ENCODE assay signal across 27 mouse cellular contexts in genomic region chr16:20151991-20152390, GRCm38 (mm10). TPM values are rescaled to one million over a fixed set of nuclear protein-coding genes. Genes with fewer than 3 reads are reported as not detected.
DNase-seq lines count a peak whose midpoint lies in the region; ATAC-seq and TF ChIP-seq lines count a peak whose summit lies in the region.
"Had no signal": no experiment of that assay in that cellular context is flagged by ENCODE, and none has a peak within 500 bp of the region (broad histone marks: within the 10 kb centered on the region; RNA-seq: fewer than 3 reads in every experiment).

No protein-coding gene starts in this region.

- peaks cover 6% of the 10 kb centered on the region; the same call in 1 of the 2 replicates for H3K79me2 ChIP-seq in liver, adult 2 months (ENCODE audit: control insufficient read depth, insufficient read depth, low read length)

- no peaks in the 10 kb centered on the region for H3K27me3 ChIP-seq in kidney, adult 2 months (replicated peaks; ENCODE audit: control insufficient read depth, insufficient read depth, low read length)
- H3K27me3 ChIP-seq in kidney, embryonic 16.5 days (ENCODE audit: insufficient read depth, low read length): no peaks in the 10 kb centered on the region
- H3K27me3 ChIP-seq in liver, adult 2 months (ENCODE audit: control insufficient read depth, insufficient read depth, low read length): no peaks in the 10 kb centered on the region
- H3K27me3 ChIP-seq in liver, embryonic 12.5 days (replicated peaks): no peaks in the 10 kb centered on the region
- H3K27me3 ChIP-seq: heart, embryonic 13.5 days; limb, embryonic 13.5 days; liver, embryonic 13.5 days; megakaryocyte, embryonic 14.5 days; midbrain, embryonic 12.5 days; neural tube, embryonic 13.5 days had no signal

- TF ChIP-seq CTCF in kidney, adult 2 months (conservative IDR thresholded peaks at IDR 0.05; ENCODE audit: insufficient read depth, insufficient read length, low read depth, low read length): no peak
- no peak for TF ChIP-seq CTCF in liver, adult 2 months (IDR thresholded peaks at IDR 0.05; ENCODE audit: low read depth, low read length)

- H3K27ac ChIP-seq in kidney, adult 2 months (ENCODE audit: insufficient read depth, low read depth, low read length): peak overlapping the region; percentile 63; the same call in 1 of the 2 replicates
- H3K27ac ChIP-seq in kidney, embryonic 16.5 days (ENCODE audit: low read length): no peak overlapping the region
- H3K27ac ChIP-seq in liver, adult 2 months (replicated peaks; ENCODE audit: insufficient read depth, low read depth, low read length): no peak overlapping the region; the same call in 1 of the 2 replicates
- H3K27ac ChIP-seq in liver, embryonic 12.5 days: no peak overlapping the region
- H3K27ac ChIP-seq: heart, embryonic 13.5 days; kidney, postnatal 0 days; limb, embryonic 13.5 days; liver, embryonic 13.5 days; midbrain, embryonic 12.5 days; neural tube, embryonic 13.5 days had no signal

- peaks cover 5% of the 10 kb centered on the region; the same call in 1 of the 2 replicates for H3K36me3 ChIP-seq in kidney, adult 2 months (ENCODE audit: control insufficient read depth, insufficient read depth, low read length)
- peaks cover 16% of the 10 kb centered on the region for H3K36me3 ChIP-seq in kidney, embryonic 16.5 days (ENCODE audit: insufficient read depth, low read length)
- H3K36me3 ChIP-seq in liver, adult 2 months (ENCODE audit: control insufficient read depth, insufficient read depth, low read length): peaks cover 16% of the 10 kb centered on the region
- H3K36me3 ChIP-seq in liver, embryonic 12.5 days: peaks cover 46% of the 10 kb centered on the region

- DNase-seq in adrenal gland, adult 2 months: peak; percentile 48
- DNase-seq in adrenal gland, postnatal 25 days: no peak
- DNase-seq in kidney, adult 2 months: peak; percentile 41
- DNase-seq in liver, adult 2 months (ENCODE audit: extremely low read depth, low read depth, low spot score): peak; percentile 62
- DNase-seq in fat pad, adult 2 months (ENCODE audit: extremely low read depth, low read depth, low spot score): peak; percentile 62
- DNase-seq in urinary bladder, postnatal 4 days (ENCODE audit: low spot score in 2 of 2): no peak
- DNase-seq: cerebellum, adult 2 months; cerebellum, postnatal 14 days; gastrocnemius, postnatal 36 days; liver, embryonic 13.5 days; lung, adult 18-20 months; lung, postnatal 4 days; retina, postnatal 1 day; right cerebral cortex, postnatal 14 days had no signal

- peaks cover 14% of the 10 kb centered on the region; the same call in 1 of the 2 replicates for H3K4me1 ChIP-seq in kidney, adult 2 months (ENCODE audit: control insufficient read depth, insufficient read depth, low read length)
- no peaks in the 10 kb centered on the region for H3K4me1 ChIP-seq in kidney, embryonic 16.5 days (ENCODE audit: insufficient read depth, low read length)
- peaks cover 1% of the 10 kb centered on the region; the same call in 1 of the 2 replicates for H3K4me1 ChIP-seq in liver, adult 2 months (ENCODE audit: control insufficient read depth, insufficient read depth, low read length)
- H3K4me1 ChIP-seq in liver, embryonic 12.5 days: no peaks in the 10 kb centered on the region
- H3K4me1 ChIP-seq: limb, embryonic 13.5 days; megakaryocyte, embryonic 14.5 days; midbrain, embryonic 12.5 days; neural tube, embryonic 13.5 days had no signal

- H3K4me2 ChIP-seq in kidney, embryonic 16.5 days (replicated peaks; ENCODE audit: low read depth, low read length): no peak overlapping the region
- no peak overlapping the region for H3K4me2 ChIP-seq in liver, embryonic 12.5 days
- H3K4me2 ChIP-seq: heart, embryonic 13.5 days; limb, embryonic 13.5 days; liver, embryonic 13.5 days; midbrain, embryonic 12.5 days; neural tube, embryonic 13.5 days had no signal

- ATAC-seq in kidney, embryonic 16.5 days (ENCODE audit: low FRiP score, low TSS enrichment): no peak
- ATAC-seq in liver, embryonic 12.5 days: no peak
- ATAC-seq: forebrain, embryonic 14.5 days; hindbrain, embryonic 16.5 days; lung, postnatal 0 days had no signal

- no peak overlapping the region for H3K4me3 ChIP-seq in kidney, adult 2 months (ENCODE audit: insufficient read depth, low read depth, low read length)
- no peak overlapping the region for H3K4me3 ChIP-seq in kidney, embryonic 16.5 days (ENCODE audit: low read length)
- H3K4me3 ChIP-seq in liver, adult 2 months (ENCODE audit: insufficient read depth, low read depth, low read length): no peak overlapping the region
- no peak overlapping the region for H3K4me3 ChIP-seq in liver, embryonic 12.5 days
- H3K4me3 ChIP-seq: erythroblast, embryonic 14.5 days; heart, embryonic 13.5 days; limb, embryonic 13.5 days; liver, embryonic 13.5 days; megakaryocyte, embryonic 14.5 days; midbrain, embryonic 12.5 days; neural tube, embryonic 13.5 days had no signal

- 26% methylated on average over 5 of the region's 5 CpGs for WGBS in kidney, adult 2 months
- 66% methylated on average over 5 of the region's 5 CpGs for WGBS in kidney, embryonic 16.5 days
- WGBS in liver, adult 2 months: 26% methylated on average over 5 of the region's 5 CpGs
- WGBS in liver, embryonic 12.5 days (ENCODE audit: insufficient replicate concordance): 67% methylated on average over 5 of the region's 5 CpGs

- H3K9ac ChIP-seq in kidney, embryonic 16.5 days (replicated peaks; ENCODE audit: low read length): no peak overlapping the region
- no peak overlapping the region for H3K9ac ChIP-seq in liver, adult 2 months (ENCODE audit: low read depth, low read length)
- no peak overlapping the region for H3K9ac ChIP-seq in liver, embryonic 12.5 days
- H3K9ac ChIP-seq: heart, embryonic 13.5 days; limb, embryonic 13.5 days; liver, embryonic 13.5 days; midbrain, embryonic 12.5 days; neural tube, embryonic 13.5 days had no signal

- no peaks in the 10 kb centered on the region for H3K9me3 ChIP-seq in kidney, embryonic 16.5 days (ENCODE audit: low read length)
- no peaks in the 10 kb centered on the region for H3K9me3 ChIP-seq in liver, embryonic 12.5 days (replicated peaks)
- H3K9me3 ChIP-seq: G1E; heart, embryonic 13.5 days; limb, embryonic 13.5 days; liver, embryonic 13.5 days; megakaryocyte, embryonic 14.5 days; midbrain, embryonic 12.5 days; neural tube, embryonic 13.5 days had no signal

- no peak for TF ChIP-seq POLR2A in kidney, adult 2 months (IDR thresholded peaks at IDR 0.05; ENCODE audit: low read depth, low read length)
- TF ChIP-seq POLR2A in liver, adult 2 months (IDR thresholded peaks at IDR 0.05; ENCODE audit: extremely low read depth, insufficient read depth, low read length): no peak

RNA-seq across cellular contexts. Expression of gene Yeats2, which starts 11.1 kb away (rescaled TPM):
- 10 to 100 TPM; 24.8 to 33.7 TPM for total RNA-seq in adrenal gland, adult 2 months (2021)
- 16.6 and 20.4 TPM in 2 replicates for polyA plus RNA-seq in adrenal gland, adult 2 months (2012; rRNA removed)
- 49.5 and 50.4 TPM in 2 replicates for total RNA-seq in adrenal gland, postnatal 25 days (2021)
- polyA plus RNA-seq in kidney, adult 2 months (2012; rRNA removed): 11.9 and 16.8 TPM in 2 replicates
- 31.5 and 38.7 TPM in 2 replicates for polyA plus RNA-seq in kidney, embryonic 16.5 days (2015; fragmentation: Nextera tagmentation; extraction: Ambion mirVana)
- total RNA-seq in liver, adult 2 months (2014; rRNA removed): 7.7 and 8.7 TPM in 2 replicates
- polyA plus RNA-seq in liver, adult 2 months (2012; rRNA removed): 5.2 and 7.1 TPM in 2 replicates
- polyA plus RNA-seq in liver, embryonic 12.5 days (2016; fragmentation: Nextera tagmentation; extraction: Ambion mirVana): 13.8 and 14.0 TPM in 2 replicates

RNA-seq across cellular contexts. Expression of gene Klhl24, which starts 54.6 kb away (rescaled TPM):
- total RNA-seq in adrenal gland, adult 2 months (2021): 10 to 100 TPM; 62.6 to 64.3 TPM
- 3.5 and 3.7 TPM in 2 replicates for polyA plus RNA-seq in adrenal gland, adult 2 months (2012; rRNA removed)
- total RNA-seq in adrenal gland, postnatal 25 days (2021): 62.1 and 114 TPM in 2 replicates
- 19.2 and 23.3 TPM in 2 replicates for polyA plus RNA-seq in kidney, adult 2 months (2012; rRNA removed)
- polyA plus RNA-seq in kidney, embryonic 16.5 days (2015; fragmentation: Nextera tagmentation; extraction: Ambion mirVana): 34.9 and 36.4 TPM in 2 replicates
- 94.4 and 97.6 TPM in 2 replicates for total RNA-seq in liver, adult 2 months (2014; rRNA removed)
- 5.6 and 6.0 TPM in 2 replicates for polyA plus RNA-seq in liver, adult 2 months (2012; rRNA removed)
- polyA plus RNA-seq in liver, embryonic 12.5 days (2016; fragmentation: Nextera tagmentation; extraction: Ambion mirVana): 5.2 and 5.8 TPM in 2 replicates

Comparison
In these comparisons a context has a peak if more than half of its experiments do, and no peak if none do; other contexts are left out.
1. DNase-seq: peak in adrenal gland, adult 2 months (single experiment), kidney, adult 2 months (single experiment), liver, adult 2 months (single experiment) and fat pad, adult 2 months (single experiment); none in adrenal gland, postnatal 25 days (single experiment) and urinary bladder, postnatal 4 days (0 of 2).